Mouse (Mus musculus): Measurements from ENCODE around the gene Gm29289.
"Not testable (repeated sequence)": the region's sequence is repeated elsewhere in the genome, so short reads cannot be mapped to it uniquely, and the experiment has no call there.

Gene Gm29289

GRCm38 (mm10) chrY:2932282-2932681 is at the start of gene Gm29289:
Gm29289 (plus strand) TSS chrY:2932582.
- not testable (repeated sequence) for DNase-seq (ENCODE audit: low read depth, low spot score)

GRCm38 (mm10) chrY:2900689-2901088 is 31.7 kb upstream of the Gm29289 start, which contains the start of gene Gm10352:
Gm10352 (plus strand) TSS chrY:2900989.
- not testable (repeated sequence) for DNase-seq (ENCODE audit: low read depth, low spot score)
